Mouse (Mus musculus) limb, embryonic 11.5 days (tissue): ENCODE results near the gene Kri1. TPM values are rescaled to one million over a fixed set of nuclear protein-coding genes. Genes with fewer than 3 reads are reported as not detected.
A peak's percentile ranks its signal among the peaks of the same experiment; 100 is the strongest.
"Not testable (repeated sequence)": the region's sequence is repeated elsewhere in the genome, so short reads cannot be mapped to it uniquely, and the experiment has no call there.

Source experiments
- ATAC-seq: fragments of 200-750 bp; cut with Nextera tagmentation; 2 replicates; pipeline ENCODE4 v1.8.0; 2017; ENCODE audit warnings: low read depth; ENCODE audit not compliant: insufficient number of reproducible peaks, low FRiP score, low TSS enrichment
- DNase-seq: peaks from one replicate; pipeline ENCODE4 v3.0.0-alpha.2; 2015; ENCODE audit warnings: low spot score
- H3K27ac ChIP-seq: fragments of 300-500 bp; sonication (generic); replicated peaks from 2 replicates; pipeline ENCODE4 v1.5.1; 2014; ENCODE audit warnings: low read depth, mild to moderate bottlenecking, low read length
- H3K27me3 ChIP-seq: fragments of 300-500 bp; sonication (generic); 2 replicates; pipeline ENCODE4 v1.6.1; 2014; ENCODE audit warnings: mild to moderate bottlenecking, low read length, mixed read lengths; ENCODE audit not compliant: control insufficient read depth, insufficient read depth
- H3K36me3 ChIP-seq: fragments of 300-500 bp; sonication (generic); 2 replicates; pipeline ENCODE4 v1.6.1; 2014; ENCODE audit warnings: mild to moderate bottlenecking, low read length, moderate library complexity, mixed read lengths; ENCODE audit not compliant: control insufficient read depth, insufficient read depth
- H3K4me1 ChIP-seq: fragments of 300-500 bp; sonication (generic); 2 replicates; pipeline ENCODE4 v1.6.1; 2014; ENCODE audit warnings: low read length, mixed read lengths; ENCODE audit not compliant: control insufficient read depth, insufficient read depth
- H3K4me2 ChIP-seq: fragments of 300-500 bp; sonication (generic); 2 replicates; pipeline ENCODE4 v1.6.1; 2014; ENCODE audit warnings: low read depth, mild to moderate bottlenecking, moderate library complexity; ENCODE audit not compliant: severe bottlenecking
- H3K4me3 ChIP-seq: fragments of 300-500 bp; sonication (generic); 2 replicates; pipeline ENCODE4 v1.5.1; 2014; ENCODE audit warnings: low read depth, low read length
- H3K9ac ChIP-seq: fragments of 300-500 bp; sonication (generic); 2 replicates; pipeline ENCODE4 v1.6.1; 2014; ENCODE audit warnings: mild to moderate bottlenecking, low read length
- H3K9me3 ChIP-seq: fragments of 300-500 bp; sonication (generic); 2 replicates; pipeline ENCODE4 v1.6.1; 2016; ENCODE audit warnings: low read length; ENCODE audit not compliant: control insufficient read depth
- WGBS: fragments of 180-500 bp; shearing (Covaris S2); extraction: QIAGEN DNeasy Blood & Tissue Kit; methylation state at CpG from one replicate; pipeline ENCODE4 v1.1.7; 2014; 5-methylcytosine and 5-hydroxymethylcytosine counted together
- polyA plus RNA-seq: library from polyadenylated mRNA; unstranded; fragments of >200 nt; fragmentation: Nextera tagmentation; extraction: Ambion mirVana; gene quantifications from 2 replicates; pipeline ENCODE4 v1.2.1, GENCODE M21; 2014

The Kri1 gene
- polyA plus RNA-seq, 1 experiment from 2014 or later = 14.1 TPM

DNA sequence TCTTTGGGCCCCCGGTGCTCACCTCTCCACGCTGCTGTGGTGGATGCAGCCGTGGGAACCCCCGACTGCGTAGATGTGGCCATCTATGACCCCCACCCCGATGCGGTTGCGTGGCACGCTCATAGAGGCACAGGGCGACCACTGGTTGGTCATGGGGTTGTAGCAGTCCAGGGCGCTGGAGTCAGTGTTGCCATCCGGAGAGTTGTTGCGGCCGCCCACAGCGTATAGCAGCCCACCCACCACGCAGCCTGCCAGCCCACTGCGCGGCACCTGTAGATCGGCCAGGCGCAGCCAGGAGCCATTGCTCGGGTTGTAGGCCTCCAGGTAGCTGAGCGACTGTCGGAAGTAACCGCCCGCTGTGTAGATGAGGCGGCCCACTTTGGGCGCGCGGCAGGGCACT, 54.4 kb downstream of the Kri1 start:
- ATAC-seq = no peak
- no peak overlapping the region for H3K9ac ChIP-seq
- peaks cover 10% of the 10 kb centered on the region for H3K4me1 ChIP-seq
- peaks cover 8% of the 10 kb centered on the region; the same call in 1 of the 2 replicates for H3K36me3 ChIP-seq
- DNase-seq = no peak
- 90% methylated on average over 29 of the region's 29 CpGs for WGBS
- H3K27me3 ChIP-seq = no peaks in the 10 kb centered on the region
- no peak overlapping the region for H3K27ac ChIP-seq
- H3K4me2 ChIP-seq = no peak overlapping the region
- no peak overlapping the region for H3K4me3 ChIP-seq
- H3K9me3 ChIP-seq = no peaks in the 10 kb centered on the region

GRCm38 (mm10) chr9:21232867-21233266, 54.9 kb downstream of the Kri1 start:
- ATAC-seq (no peak), DNase-seq (no peak)
- no peak overlapping the region for H3K4me2 ChIP-seq
- H3K9me3 ChIP-seq = no peaks in the 10 kb centered on the region
- WGBS = 90% methylated on average over 5 of the region's 5 CpGs
- no peak overlapping the region for H3K9ac ChIP-seq
- H3K27me3 ChIP-seq = no peaks in the 10 kb centered on the region
- H3K36me3 ChIP-seq = peaks cover 8% of the 10 kb centered on the region; the same call in 1 of the 2 replicates
- no peak overlapping the region for H3K27ac ChIP-seq
- no peak overlapping the region for H3K4me3 ChIP-seq
- peaks cover 9% of the 10 kb centered on the region for H3K4me1 ChIP-seq

GRCm38 (mm10) chr9:21231551-21231950, 56.2 kb downstream of the Kri1 start:
- no peaks in the 10 kb centered on the region for H3K27me3 ChIP-seq
- no peak overlapping the region for H3K4me3 ChIP-seq
- no peak overlapping the region for H3K9ac ChIP-seq
- H3K36me3 ChIP-seq = peaks cover 8% of the 10 kb centered on the region; the same call in 1 of the 2 replicates
- 62% methylated on average over 23 of the region's 23 CpGs for WGBS
- no peaks in the 10 kb centered on the region for H3K9me3 ChIP-seq
- ATAC-seq (no peak), DNase-seq (no peak)
- H3K4me2 ChIP-seq = no peak overlapping the region
- H3K27ac ChIP-seq = no peak overlapping the region
- H3K4me1 ChIP-seq = no peaks in the 10 kb centered on the region

- H3K4me2 ChIP-seq = peak overlapping the region; percentile 16; the same call in 1 of the 2 replicates
- DNase-seq (peak; percentile 69), ATAC-seq (no peak; the same call in 1 of the 2 replicates)
- H3K27me3 ChIP-seq = no peaks in the 10 kb centered on the region
- H3K4me3 ChIP-seq = no peak overlapping the region; the same call in 1 of the 2 replicates
- H3K27ac ChIP-seq = no peak overlapping the region
- no peaks in the 10 kb centered on the region for H3K9me3 ChIP-seq
- H3K4me1 ChIP-seq = no peaks in the 10 kb centered on the region
- peaks cover 4% of the 10 kb centered on the region; the same call in 1 of the 2 replicates for H3K36me3 ChIP-seq
- H3K9ac ChIP-seq = peak overlapping the region; percentile 32; the same call in 1 of the 2 replicates
- WGBS = 16% methylated on average over 16 of the region's 16 CpGs
These were observed 60.4 kb downstream of the Kri1 start for GRCm38 (mm10) chr9:21227342-21227741.

DNA sequence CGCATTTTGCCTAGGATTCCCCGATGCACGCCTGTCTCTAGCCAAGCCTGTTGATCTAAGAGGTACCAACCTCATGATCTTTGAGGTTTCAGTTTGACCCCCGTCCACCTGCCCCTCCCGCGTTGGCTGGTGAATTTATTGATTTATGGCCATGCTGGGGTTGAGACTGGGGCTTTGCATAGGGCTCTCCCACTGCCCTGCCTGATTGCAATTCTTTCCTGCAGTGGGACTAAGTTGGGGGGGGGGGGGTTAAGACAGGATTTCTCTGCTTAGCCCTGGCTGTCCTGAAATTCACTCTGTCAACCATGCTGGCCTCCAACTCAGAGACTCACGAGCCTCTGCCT, 62.4 kb downstream of the Kri1 start:
- no peak for ATAC-seq
- no peaks in the 10 kb centered on the region for H3K9me3 ChIP-seq
- H3K27me3 ChIP-seq = no peaks in the 10 kb centered on the region
- DNase-seq = no peak
- H3K9ac ChIP-seq = no peak overlapping the region
- peak overlapping the region; percentile 44 for H3K4me2 ChIP-seq
- peaks cover 4% of the 10 kb centered on the region; the same call in 1 of the 2 replicates for H3K36me3 ChIP-seq
- H3K4me1 ChIP-seq = no peaks in the 10 kb centered on the region
- H3K4me3 ChIP-seq = peak overlapping the region; percentile 18
- H3K27ac ChIP-seq = no peak overlapping the region
- WGBS = 10% methylated on average over 7 of the region's 7 CpGs

- DNase-seq (peak; percentile 58), ATAC-seq (no peak)
- H3K27ac ChIP-seq = no peak overlapping the region
These were observed 63.0 kb downstream of the Kri1 start for GRCm38 (mm10) chr9:21224576-21225414.

GRCm38 (mm10) chr9:21223906-21224305, 63.9 kb downstream of the Kri1 start:
- no peaks in the 10 kb centered on the region for H3K4me1 ChIP-seq
- 91% methylated on average over 6 of the region's 6 CpGs for WGBS
- no peak overlapping the region for H3K4me2 ChIP-seq
- no peak overlapping the region for H3K27ac ChIP-seq
- no peak for ATAC-seq
- no peak overlapping the region for H3K4me3 ChIP-seq
- H3K9me3 ChIP-seq = no peaks in the 10 kb centered on the region
- no peaks in the 10 kb centered on the region for H3K27me3 ChIP-seq
- H3K36me3 ChIP-seq = no peaks in the 10 kb centered on the region
- DNase-seq = no peak
- no peak overlapping the region for H3K9ac ChIP-seq

More at GRCm38 (mm10) chr9:21224576-21225414, 63.0 kb downstream of the Kri1 start:
- no peak overlapping the region for H3K9ac ChIP-seq
- H3K4me2 ChIP-seq = peak overlapping the region; percentile 44
- H3K36me3 ChIP-seq = no peaks in the 10 kb centered on the region
- 21% methylated on average over 26 of the region's 26 CpGs for WGBS
- no peaks in the 10 kb centered on the region for H3K4me1 ChIP-seq
- H3K27me3 ChIP-seq = no peaks in the 10 kb centered on the region
- H3K4me3 ChIP-seq = peak overlapping the region; percentile 18
- H3K9me3 ChIP-seq = no peaks in the 10 kb centered on the region

- H3K4me3 ChIP-seq, H3K4me2 ChIP-seq, DNase-seq, H3K4me1 ChIP-seq, H3K27ac ChIP-seq, H3K9me3 ChIP-seq, H3K9ac ChIP-seq, H3K27me3 ChIP-seq, ATAC-seq, H3K36me3 ChIP-seq: not testable (repeated sequence)
- 95% methylated on average over 1 of the region's 2 CpGs for WGBS
These were observed 64.3 kb downstream of the Kri1 start for GRCm38 (mm10) chr9:21223490-21223889.
